Mouse (Mus musculus): ENCODE measurements at regions not wholly inside any gene's neighbourhood (a gene's known extent, or its start where the extent isn't known, plus 50 kb on each side); places are given as distances from the start of the nearest gene placed in this dataset.
A peak's percentile ranks its signal among the peaks of the same experiment; 100 is the strongest.

GRCm38 (mm10) chrX:97434327-97434726 is 57.3 kb upstream of the Eda2r start:
- DNase-seq = no peak

GRCm38 (mm10) chrX:97431391-97431803 is 54.4 kb upstream of the Eda2r start:
- DNase-seq = peak; percentile 5
